Mouse (Mus musculus) CH12.LX (cell line): ENCODE data around the gene Ing4.

Experiments used
- CTCF ChIP-seq, 2 experiments: IDR thresholded peaks in 1 of 2; conservative IDR thresholded peaks in 1 of 2; 2 replicates each; pipeline ENCODE4 v1.5.1; 2011 to 2012; ENCODE audit warnings: low read depth in 2 of 2, low read length in 2 of 2, improper control_type of control experiment in 1 of 2, inconsistent platforms in 1 of 2, mild to moderate bottlenecking in 1 of 2, moderate library complexity in 1 of 2
- E2F4 ChIP-seq: IDR thresholded peaks from 2 replicates; pipeline ENCODE4 v1.6.1; 2011; ENCODE audit warnings: low read depth, low read length, improper control_type of control experiment; ENCODE audit not compliant: insufficient replicate concordance
- MAFK ChIP-seq: IDR thresholded peaks from 2 replicates; pipeline ENCODE4 v1.6.1; 2011; ENCODE audit warnings: low read length, improper control_type of control experiment; ENCODE audit not compliant: insufficient replicate concordance
- MEF2A ChIP-seq: IDR thresholded peaks from 2 replicates; pipeline ENCODE4 v1.6.1; 2014; ENCODE audit warnings: low read depth, mild to moderate bottlenecking, inconsistent platforms, low read length, improper control_type of control experiment, borderline replicate concordance
- MXI1 ChIP-seq: IDR thresholded peaks from 2 replicates; pipeline ENCODE4 v1.6.1; 2011; ENCODE audit warnings: mild to moderate bottlenecking, low read depth, low read length, improper control_type of control experiment
- POLR2A ChIP-seq: IDR thresholded peaks from 2 replicates; pipeline ENCODE4 v1.6.1; 2011; ENCODE audit warnings: low read depth, mild to moderate bottlenecking, improper control_type of control experiment, low read length
- SIN3A ChIP-seq: IDR thresholded peaks from 2 replicates; pipeline ENCODE4 v1.6.1; 2012; ENCODE audit warnings: low read length, improper control_type of control experiment, inconsistent platforms

GRCm38 (mm10) chr6:125008586-125009128, 30.9 kb upstream of the Ing4 start:
- TF ChIP-seq E2F4 (peak; percentile 86; the same call in 1 of the 2 replicates), CTCF (conservative IDR thresholded peaks at IDR 0.05 in 1 of 2, IDR thresholded peaks at IDR 0.05 in 1 of 2; ENCODE audit: low read depth in 2 of 2, low read length in 2 of 2) (no peak), MEF2A (peak; percentile 75; the same call in 1 of the 2 replicates), POLR2A (peak; percentile 80), MXI1 (peak; percentile 86), SIN3A (peak; percentile 96), MAFK (no peak)
